Mouse (Mus musculus) C2C12 (cell line): ENCODE measurements at regions not wholly inside any gene's neighbourhood (a gene's known extent, or its start where the extent isn't known, plus 50 kb on each side); places are given as distances from the start of the nearest gene placed in this dataset.

Experiments
- CEBPB ChIP-seq: IDR thresholded peaks from one replicate; pipeline ENCODE4 v1.6.1; 2011; ENCODE audit warnings: low read depth, mild to moderate bottlenecking, control low read depth, moderate library complexity
- CTCF ChIP-seq: IDR thresholded peaks from one replicate; pipeline ENCODE4 v1.5.1; 2011; ENCODE audit not compliant: control insufficient read depth, insufficient read depth, insufficient read length
- FOSL1 ChIP-seq: IDR thresholded peaks from one replicate; pipeline ENCODE4 v1.8.0; 2011; ENCODE audit warnings: mild to moderate bottlenecking, low read length; ENCODE audit not compliant: poor library complexity, insufficient read depth, severe bottlenecking
- MAX ChIP-seq: IDR thresholded peaks from one replicate; pipeline ENCODE4 v1.6.1; 2011; ENCODE audit warnings: mild to moderate bottlenecking, control low read depth
- MYOD1 ChIP-seq: IDR thresholded peaks from one replicate; pipeline ENCODE4 v1.6.1; 2011; ENCODE audit warnings: low read depth; ENCODE audit not compliant: control insufficient read depth, insufficient read length
- MYOG ChIP-seq: IDR thresholded peaks from one replicate; pipeline ENCODE4 v1.6.1; 2011; ENCODE audit not compliant: control insufficient read depth, insufficient read length; ENCODE audit errors: extremely low read depth
- USF1 ChIP-seq: IDR thresholded peaks from one replicate; pipeline ENCODE4 v1.6.1; 2011; ENCODE audit warnings: low read depth, mild to moderate bottlenecking, control low read depth, moderate library complexity

- TF ChIP-seq CTCF (no peak), MAX (no peak), MYOD1 (no peak), CEBPB (no peak), MYOG (no peak), USF1 (no peak), FOSL1 (peak; percentile 62)
Observed at GRCm38 (mm10) chr10:88008679-88009078, 82.2 kb upstream of the Pmch start.
